Mouse (Mus musculus): ENCODE measurements around the gene Tnk1. TPM values are rescaled to one million over a fixed set of nuclear protein-coding genes. Genes with fewer than 3 reads are reported as not detected.

Tnk1 gene
- 1.9 and 2.0 TPM in 2 replicates for polyA plus RNA-seq (2015; fragmentation: Nextera tagmentation; extraction: Ambion mirVana)

GRCm38 (mm10) chr11:69858113-69858998, at the start of gene Tnk1:
Tnk1 (minus strand) TSS chr11:69858730.
- peak within 1 kb of the TSS; percentile 17 for H3K4me3 ChIP-seq
- no peak for ATAC-seq (ENCODE audit: low FRiP score, low read depth)
- H3K36me3 ChIP-seq, result no peaks in the 10 kb centered on the region

GRCm38 (mm10) chr11:69904311-69904710, 45.8 kb upstream of the Tnk1 start:
- Histone ChIP-seq H3K4me1 (peaks cover 18% of the 10 kb centered on the region), H3K4me3 (peak overlapping the region; percentile 7; the same call in 1 of the 2 replicates), H3K9ac (no peak overlapping the region), H3K9me3 (no peaks in the 10 kb centered on the region), H3K27me3 (no peaks in the 10 kb centered on the region), H3K36me3 (peaks cover 64% of the 10 kb centered on the region), H3K27ac (no peak overlapping the region), H3K4me2 (replicated peaks) (no peak overlapping the region)
- whole genome bisulfite sequencing, result 94% methylated on average over 9 of the region's 9 CpGs
- no peak for ATAC-seq (ENCODE audit: low FRiP score, low read depth)

More at GRCm38 (mm10) chr11:69858113-69858998, at the start of gene Tnk1:
- WGBS, result 19% methylated on average over 30 of the region's 30 CpGs
- Histone ChIP-seq H3K4me1 (peaks cover 15% of the 10 kb centered on the region; the same call in 1 of the 2 replicates), H3K27ac (no peak within 1 kb of the TSS), H3K4me2 (replicated peaks) (peak within 1 kb of the TSS; percentile 25; the same call in 1 of the 2 replicates), H3K27me3 (peaks cover 44% of the 10 kb centered on the region), H3K9ac (0 out of 2 replicates have a peak within 1 kb of the TSS, but pooled peaks have one; percentile 19), H3K9me3 (no peaks in the 10 kb centered on the region)

DNA sequence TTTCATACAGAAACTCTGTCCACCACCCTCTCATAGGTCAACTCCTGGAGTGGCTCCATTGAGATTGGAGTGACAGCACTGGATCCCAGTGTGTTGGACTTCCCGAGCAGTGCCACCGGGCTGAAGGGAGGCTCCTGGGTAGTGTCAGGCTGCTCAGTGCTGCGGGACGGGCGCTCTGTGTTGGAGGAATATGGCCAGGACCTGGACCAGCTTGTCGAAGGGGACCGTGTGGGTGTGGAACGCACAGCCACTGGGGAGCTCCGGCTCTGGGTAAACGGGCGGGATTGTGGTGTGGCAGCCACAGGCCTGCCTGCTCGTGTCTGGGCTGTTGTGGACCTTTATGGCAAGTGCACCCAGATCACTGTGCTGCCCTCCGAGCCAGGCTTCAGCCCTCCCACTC, 44.4 kb upstream of the Tnk1 start:
- Histone ChIP-seq H3K9ac (peak overlapping the region; percentile 94), H3K27ac (no peak overlapping the region), H3K4me3 (peak overlapping the region; percentile 87), H3K27me3 (no peaks in the 10 kb centered on the region), H3K4me1 (peaks cover 25% of the 10 kb centered on the region), H3K9me3 (no peaks in the 10 kb centered on the region), H3K36me3 (peaks cover 51% of the 10 kb centered on the region), H3K4me2 (replicated peaks) (peak overlapping the region; percentile 91)
- ATAC-seq (ENCODE audit: low FRiP score, low read depth), result no peak
- WGBS, result 87% methylated on average over 13 of the region's 13 CpGs

GRCm38 (mm10) chr11:69901993-69902392, 43.5 kb upstream of the Tnk1 start:
- peaks cover 41% of the 10 kb centered on the region for H3K36me3 ChIP-seq
- WGBS, result under 1% methylated on average over 35 of the region's 39 CpGs
- peak overlapping the region; percentile 91 for H3K4me2 ChIP-seq (replicated peaks)
- peaks cover 25% of the 10 kb centered on the region for H3K4me1 ChIP-seq
- H3K27me3 ChIP-seq, result no peaks in the 10 kb centered on the region
- H3K9ac ChIP-seq, result peak overlapping the region; percentile 94
- H3K9me3 ChIP-seq, result no peaks in the 10 kb centered on the region
- H3K4me3 ChIP-seq, result peak overlapping the region; percentile 87
- peak overlapping the region; percentile 99 for H3K27ac ChIP-seq
- 0 out of 2 replicates have a peak, but pooled peaks have one; percentile 12 for ATAC-seq (ENCODE audit: low FRiP score, low read depth)

DNA sequence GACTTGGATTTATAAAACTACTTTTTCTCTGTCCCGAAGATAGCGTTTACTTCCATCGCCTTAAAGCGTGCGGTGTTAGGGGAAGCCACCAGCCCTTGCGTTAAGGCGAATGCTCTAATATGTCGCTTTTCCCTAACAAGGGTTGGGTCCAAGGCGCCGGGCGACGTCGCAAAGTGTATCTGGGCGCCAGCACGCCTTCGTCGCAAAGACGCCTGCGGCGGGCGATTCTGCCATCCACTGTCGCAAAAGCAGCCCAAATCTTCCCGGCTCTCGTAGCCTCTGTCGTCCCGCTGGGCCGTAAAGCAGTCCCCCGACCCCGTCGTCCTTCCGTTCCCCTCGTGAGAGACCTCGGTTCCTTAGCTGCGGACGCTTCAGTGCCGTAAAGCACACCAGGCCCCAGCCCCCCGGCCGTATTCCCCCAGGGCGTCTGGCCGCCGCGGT, 42.9 kb upstream of the Tnk1 start:
- no peaks in the 10 kb centered on the region for H3K9me3 ChIP-seq
- H3K9ac ChIP-seq, result peak overlapping the region; percentile 94
- no peaks in the 10 kb centered on the region for H3K27me3 ChIP-seq
- H3K4me2 ChIP-seq (replicated peaks), result peak overlapping the region; percentile 91
- peaks cover 25% of the 10 kb centered on the region for H3K4me1 ChIP-seq
- peak overlapping the region; percentile 99 for H3K27ac ChIP-seq
- H3K4me3 ChIP-seq, result peak overlapping the region; percentile 87
- H3K36me3 ChIP-seq, result peaks cover 36% of the 10 kb centered on the region
- ATAC-seq (ENCODE audit: low FRiP score, low read depth), result peak; percentile 74
- under 1% methylated on average over 42 of the region's 42 CpGs for WGBS

- Histone ChIP-seq H3K4me2 (replicated peaks) (peak within 1 kb of the TSS; percentile 91), H3K27ac (peak within 1 kb of the TSS; percentile 99), H3K4me3 (peak within 1 kb of the TSS; percentile 87), H3K4me1 (peaks cover 25% of the 10 kb centered on the region), H3K27me3 (no peaks in the 10 kb centered on the region), H3K9ac (peak within 1 kb of the TSS; percentile 94), H3K36me3 (peaks cover 29% of the 10 kb centered on the region), H3K9me3 (no peaks in the 10 kb centered on the region)
- ATAC-seq (ENCODE audit: low FRiP score, low read depth), result peak; percentile 94
- under 1% methylated on average over 38 of the region's 38 CpGs for WGBS
Measured at GRCm38 (mm10) chr11:69900471-69901405, 42.2 kb upstream of the Tnk1 start, which contains the start of the genes 2810408A11Rik and Neurl4. 2810408A11Rik (minus strand) TSS chr11:69900987. Neurl4 (plus strand) TSS chr11:69901072.

DNA sequence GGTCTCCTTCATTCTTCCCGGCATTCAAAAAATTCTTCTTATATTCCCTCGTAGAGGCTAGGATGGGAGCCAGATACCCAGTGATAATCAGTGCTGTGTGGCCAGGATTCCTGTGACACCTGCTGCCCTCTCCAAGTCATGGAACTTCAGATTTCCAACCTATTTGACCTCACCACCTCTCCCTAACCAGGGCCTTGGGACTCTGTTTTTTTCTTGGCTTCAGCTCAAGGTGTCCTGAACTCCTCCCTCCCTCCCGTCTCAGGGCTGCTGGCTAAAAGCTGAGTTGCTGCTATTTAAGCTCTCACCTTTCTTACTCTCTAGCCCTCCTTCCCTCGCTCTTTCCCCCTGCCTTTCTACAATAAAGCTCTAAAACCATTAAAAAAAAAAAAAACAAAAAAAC, 41.3 kb upstream of the Tnk1 start:
- H3K27ac ChIP-seq, result peak overlapping the region; percentile 63
- no peaks in the 10 kb centered on the region for H3K9me3 ChIP-seq
- peaks cover 20% of the 10 kb centered on the region for H3K36me3 ChIP-seq
- ATAC-seq (ENCODE audit: low FRiP score, low read depth), result no peak
- peaks cover 25% of the 10 kb centered on the region for H3K4me1 ChIP-seq
- 16% methylated on average over 4 of the region's 4 CpGs for WGBS
- peak overlapping the region; percentile 94 for H3K9ac ChIP-seq
- H3K4me2 ChIP-seq (replicated peaks), result peak overlapping the region; percentile 91
- no peaks in the 10 kb centered on the region for H3K27me3 ChIP-seq
- H3K4me3 ChIP-seq, result peak overlapping the region; percentile 87

GRCm38 (mm10) chr11:69895291-69895690, 36.8 kb upstream of the Tnk1 start, which contains the start of gene Acap1:
Acap1 (minus strand) TSS chr11:69895539.
- peaks cover 13% of the 10 kb centered on the region for H3K4me1 ChIP-seq
- no peak for ATAC-seq (ENCODE audit: low FRiP score, low read depth)
- no peaks in the 10 kb centered on the region for H3K27me3 ChIP-seq
- no peak within 1 kb of the TSS for H3K4me2 ChIP-seq (replicated peaks)
- no peaks in the 10 kb centered on the region for H3K9me3 ChIP-seq
- H3K36me3 ChIP-seq, result no peaks in the 10 kb centered on the region
- WGBS, result 68% methylated on average over 4 of the region's 4 CpGs
- no peak within 1 kb of the TSS for H3K4me3 ChIP-seq
- no peak within 1 kb of the TSS for H3K27ac ChIP-seq
- no peak within 1 kb of the TSS for H3K9ac ChIP-seq

DNA sequence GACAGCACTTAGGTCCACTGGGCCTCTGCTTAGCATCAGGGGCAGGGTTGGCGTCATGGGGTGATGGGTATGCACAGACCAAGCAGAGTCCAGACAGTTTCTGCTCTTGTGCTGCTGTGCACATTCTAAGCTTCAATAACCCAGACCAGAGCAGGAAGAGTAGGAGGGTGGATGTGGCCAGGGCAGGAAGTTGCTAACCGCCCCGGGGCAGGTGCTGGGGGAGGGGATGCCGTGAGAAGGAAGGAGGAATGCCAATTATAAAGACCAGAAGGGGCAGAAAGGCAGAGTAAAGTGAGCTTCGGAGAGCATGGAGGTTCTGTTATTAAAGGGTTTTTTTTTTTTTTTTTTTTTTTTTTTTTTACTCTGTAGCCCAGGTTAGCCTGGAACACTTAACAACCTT, 36.1 kb upstream of the Tnk1 start:
- H3K36me3 ChIP-seq, result no peaks in the 10 kb centered on the region
- 66% methylated on average over 5 of the region's 5 CpGs for WGBS
- H3K4me3 ChIP-seq, result no peak overlapping the region
- ATAC-seq (ENCODE audit: low FRiP score, low read depth), result no peak
- H3K9ac ChIP-seq, result no peak overlapping the region
- no peak overlapping the region for H3K4me2 ChIP-seq (replicated peaks)
- H3K27me3 ChIP-seq, result no peaks in the 10 kb centered on the region
- no peaks in the 10 kb centered on the region for H3K9me3 ChIP-seq
- peaks cover 10% of the 10 kb centered on the region for H3K4me1 ChIP-seq
- H3K27ac ChIP-seq, result no peak overlapping the region

GRCm38 (mm10) chr11:69891482-69891881, 33.0 kb upstream of the Tnk1 start:
- Histone ChIP-seq H3K4me1 (no peaks in the 10 kb centered on the region), H3K9ac (no peak overlapping the region), H3K27ac (no peak overlapping the region), H3K9me3 (no peaks in the 10 kb centered on the region), H3K36me3 (no peaks in the 10 kb centered on the region), H3K4me3 (no peak overlapping the region), H3K4me2 (replicated peaks) (no peak overlapping the region), H3K27me3 (no peaks in the 10 kb centered on the region)
- no peak for ATAC-seq (ENCODE audit: low FRiP score, low read depth)
- WGBS, result 69% methylated on average over 4 of the region's 4 CpGs

DNA sequence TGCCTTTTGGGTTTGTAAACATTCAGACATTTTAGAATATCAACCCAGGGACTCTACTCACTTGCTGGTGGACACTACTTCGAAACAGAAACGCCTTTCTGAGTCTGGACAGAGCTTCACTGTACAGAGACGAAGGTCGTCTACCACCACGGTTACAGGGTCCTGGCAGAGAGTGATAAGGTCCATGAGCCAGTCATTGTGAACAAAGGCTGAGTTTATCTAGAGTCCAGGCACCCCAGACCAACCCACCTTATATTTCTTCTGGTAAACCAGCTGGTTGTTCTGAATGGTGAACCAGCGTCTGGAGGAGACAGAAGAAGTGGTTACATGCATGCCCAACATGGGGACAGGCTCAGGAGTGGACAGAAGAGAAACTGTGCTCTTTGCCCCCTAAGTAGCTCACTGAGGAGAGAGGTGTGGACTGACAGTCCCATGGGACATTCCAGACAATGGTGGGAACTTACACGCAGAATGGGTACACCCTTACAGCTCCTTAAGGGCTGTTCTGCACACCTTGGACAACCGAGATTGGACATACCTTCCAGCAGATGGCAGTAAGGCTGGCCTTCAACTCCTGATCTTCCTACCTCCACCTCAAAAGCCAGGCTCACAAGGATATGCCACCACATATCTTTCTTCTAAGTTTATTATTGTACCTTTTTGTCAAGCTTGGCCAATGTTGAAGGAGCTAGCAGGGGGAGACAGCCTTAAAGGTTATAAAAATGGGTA, 28.5 kb upstream of the Tnk1 start:
- 69% methylated on average over 8 of the region's 8 CpGs for WGBS
- ATAC-seq (ENCODE audit: low FRiP score, low read depth), result no peak
- H3K27ac ChIP-seq, result no peak overlapping the region

More for the DNA sequence above, 28.5 kb upstream of the Tnk1 start:
- H3K4me3 ChIP-seq, result no peak overlapping the region
- 0 out of 2 replicates have a peak, but pooled peaks cover 1% of the 10 kb centered on the region for H3K4me1 ChIP-seq
- no peaks in the 10 kb centered on the region for H3K36me3 ChIP-seq
- no peak overlapping the region for H3K4me2 ChIP-seq (replicated peaks)
- H3K9me3 ChIP-seq, result no peaks in the 10 kb centered on the region
- no peak overlapping the region for H3K9ac ChIP-seq
- H3K27me3 ChIP-seq, result no peaks in the 10 kb centered on the region

Data from limb, embryonic 13.5 days (tissue).